Mouse (Mus musculus): Measurements from ENCODE around the gene F2.

GRCm38 (mm10) chr2:91655388-91655787, 19.2 kb upstream of the F2 start:
- TF ChIP-seq CTCF (IDR thresholded peaks at IDR 0.05; ENCODE audit: borderline replicate concordance, insufficient read depth, low read length) (no peak), POLR2A (IDR thresholded peaks at IDR 0.05; ENCODE audit: low read depth, low read length) (no peak)
